Comparison of ENCODE assay signal across 8 mouse cellular contexts in genomic region chr13:45613346-45613745, GRCm38 (mm10).
DNase-seq lines count a peak whose midpoint lies in the region; ATAC-seq and TF ChIP-seq lines count a peak whose summit lies in the region.
"Had no signal": no experiment of that assay in that cellular context is flagged by ENCODE, and none has a peak within 500 bp of the region (broad histone marks: within the 10 kb centered on the region; RNA-seq: fewer than 3 reads in every experiment).

No protein-coding gene starts in this region.

- TF ChIP-seq POLR2A in bone marrow, adult 2 months (IDR thresholded peaks at IDR 0.05; ENCODE audit: borderline replicate concordance, control insufficient read depth, low read depth, low read length): no peak

- ATAC-seq in G1E (ENCODE audit: extremely low read depth, insufficient number of reproducible peaks, low FRiP score, poor library complexity, severe bottlenecking): no peak

- peak; percentile 50 for DNase-seq in left cerebral cortex, adult 11 months (ENCODE audit: low spot score)
- DNase-seq in left cerebral cortex, adult 18-20 months (ENCODE audit: low spot score in 2 of 2): no peak
- peak; percentile 20 for DNase-seq in G1E (ENCODE audit: low spot score)
- peak; percentile 42 for DNase-seq in embryonic facial prominence, embryonic 10.5 days (ENCODE audit: low spot score)
- DNase-seq in layer of hippocampus, postnatal 10 days (ENCODE audit: low spot score in 2 of 2): peak; percentile 46 to 67
- peak; percentile 15 for DNase-seq in retina, adult 2 months (ENCODE audit: low read depth, low spot score)

- H3K4me3 ChIP-seq in G1E (ENCODE audit: low read depth, low read length): no peak overlapping the region
- no peak overlapping the region for H3K4me3 ChIP-seq in bone marrow, adult 2 months (replicated peaks; ENCODE audit: control insufficient read depth, low read depth, low read length)
- H3K4me3 ChIP-seq in embryonic facial prominence, embryonic 10.5 days: no peak overlapping the region
- H3K4me3 ChIP-seq: lung, embryonic 15.5 days had no signal

- H3K36me3 ChIP-seq in G1E (replicated peaks): peaks cover 30% of the 10 kb centered on the region
- no peaks in the 10 kb centered on the region for H3K36me3 ChIP-seq in embryonic facial prominence, embryonic 10.5 days (replicated peaks)
- H3K36me3 ChIP-seq: lung, embryonic 15.5 days had no signal

- H3K4me1 ChIP-seq in G1E (ENCODE audit: insufficient read depth, low read depth, low read length): peaks cover 15% of the 10 kb centered on the region
- peaks cover 1% of the 10 kb centered on the region; the same call in 1 of the 2 replicates for H3K4me1 ChIP-seq in bone marrow, adult 2 months (ENCODE audit: control insufficient read depth, insufficient read depth, low read length)
- no peaks in the 10 kb centered on the region for H3K4me1 ChIP-seq in embryonic facial prominence, embryonic 10.5 days
- H3K4me1 ChIP-seq: lung, embryonic 15.5 days had no signal

- peak; percentile 62 for TF ChIP-seq CTCF in G1E (IDR thresholded peaks at IDR 0.05; ENCODE audit: low read depth, low read length)
- peak; percentile 48; the same call in 1 of the 2 replicates for TF ChIP-seq CTCF in bone marrow, adult 2 months (IDR thresholded peaks at IDR 0.05; ENCODE audit: control insufficient read depth, insufficient read depth, low read length)

- no peaks in the 10 kb centered on the region for H3K27me3 ChIP-seq in G1E (ENCODE audit: insufficient read depth, low read length)
- H3K27me3 ChIP-seq in embryonic facial prominence, embryonic 10.5 days (replicated peaks; ENCODE audit: low read depth, poor library complexity, severe bottlenecking): no peaks in the 10 kb centered on the region
- H3K27me3 ChIP-seq: lung, embryonic 15.5 days had no signal

- no peak overlapping the region for H3K27ac ChIP-seq in bone marrow, adult 2 months (ENCODE audit: control insufficient read depth, insufficient read depth, low read depth, low read length, poor library complexity)
- H3K27ac ChIP-seq in embryonic facial prominence, embryonic 10.5 days (replicated peaks): no peak overlapping the region
- H3K27ac ChIP-seq: lung, embryonic 15.5 days had no signal

- H3K9me3 ChIP-seq in G1E (replicated peaks): 0 out of 2 replicates have a peak, but pooled peaks cover 3% of the 10 kb centered on the region
- peaks cover 6% of the 10 kb centered on the region; the same call in 1 of the 2 replicates for H3K9me3 ChIP-seq in embryonic facial prominence, embryonic 10.5 days
- H3K9me3 ChIP-seq: lung, embryonic 15.5 days had no signal

- 40% methylated on average over 5 of the region's 5 CpGs for WGBS in bone marrow, adult 2 months
- WGBS in embryonic facial prominence, embryonic 10.5 days: 36% methylated on average over 5 of the region's 5 CpGs

Comparison
In these comparisons a context has a peak if more than half of its experiments do, and no peak if none do; other contexts are left out.
1. DNase-seq: peak in left cerebral cortex, adult 11 months (single experiment), G1E (single experiment), embryonic facial prominence, embryonic 10.5 days (single experiment), layer of hippocampus, postnatal 10 days (2 of 2) and retina, adult 2 months (single experiment); none in left cerebral cortex, adult 18-20 months (0 of 2).